Mouse (Mus musculus): ENCODE data around the gene Rabgef1. TPM values are rescaled to one million over a fixed set of nuclear protein-coding genes. Genes with fewer than 3 reads are reported as not detected.

Rabgef1 gene
- polyA plus RNA-seq, 1 experiment from 2014 or later: 25.7 TPM

- no peak overlapping the region for H3K9ac ChIP-seq (replicated peaks; ENCODE audit: low read depth, low read length)
- H3K9me3 ChIP-seq (ENCODE audit: control insufficient read depth, low read depth, low read length): no peaks in the 10 kb centered on the region
- H3K27ac ChIP-seq (ENCODE audit: low read length): no peak overlapping the region
- H3K4me3 ChIP-seq (ENCODE audit: low read depth, low read length): no peak overlapping the region
- no peaks in the 10 kb centered on the region for H3K27me3 ChIP-seq (ENCODE audit: control insufficient read depth, insufficient read depth, low read length)
- H3K4me2 ChIP-seq (replicated peaks; ENCODE audit: low read depth, low read length): no peak overlapping the region
- no peak for ATAC-seq (ENCODE audit: insufficient number of reproducible peaks, insufficient read depth, low FRiP score, low read depth)
- no peaks in the 10 kb centered on the region for H3K4me1 ChIP-seq (ENCODE audit: control insufficient read depth, insufficient read depth, low read length)
- WGBS: 94% methylated on average over 3 of the region's 3 CpGs
- H3K36me3 ChIP-seq (ENCODE audit: control insufficient read depth, insufficient read depth, low read length): peaks cover 32% of the 10 kb centered on the region
These were observed 33.9 kb downstream of the Rabgef1 start for GRCm38 (mm10) chr5:130205441-130206023.

GRCm38 (mm10) chr5:130207299-130207698 lies 35.7 kb downstream of the Rabgef1 start:
- H3K27me3 ChIP-seq (ENCODE audit: control insufficient read depth, insufficient read depth, low read length): no peaks in the 10 kb centered on the region
- 84% methylated on average over 4 of the region's 4 CpGs for WGBS
- H3K4me2 ChIP-seq (replicated peaks; ENCODE audit: low read depth, low read length): no peak overlapping the region
- no peak overlapping the region for H3K4me3 ChIP-seq (ENCODE audit: low read depth, low read length)
- no peak overlapping the region for H3K27ac ChIP-seq (ENCODE audit: low read length)
- H3K4me1 ChIP-seq (ENCODE audit: control insufficient read depth, insufficient read depth, low read length): no peaks in the 10 kb centered on the region
- peaks cover 40% of the 10 kb centered on the region for H3K36me3 ChIP-seq (ENCODE audit: control insufficient read depth, insufficient read depth, low read length)
- ATAC-seq (ENCODE audit: insufficient number of reproducible peaks, insufficient read depth, low FRiP score, low read depth): no peak
- no peak overlapping the region for H3K9ac ChIP-seq (replicated peaks; ENCODE audit: low read depth, low read length)
- H3K9me3 ChIP-seq (ENCODE audit: control insufficient read depth, low read depth, low read length): no peaks in the 10 kb centered on the region

GRCm38 (mm10) chr5:130212956-130213355 lies 41.4 kb downstream of the Rabgef1 start:
- Histone ChIP-seq H3K9ac (replicated peaks; ENCODE audit: low read depth, low read length) (no peak overlapping the region), H3K9me3 (ENCODE audit: control insufficient read depth, low read depth, low read length) (peaks cover 4% of the 10 kb centered on the region; the same call in 1 of the 2 replicates), H3K4me2 (replicated peaks; ENCODE audit: low read depth, low read length) (no peak overlapping the region), H3K36me3 (ENCODE audit: control insufficient read depth, insufficient read depth, low read length) (peaks cover 36% of the 10 kb centered on the region), H3K27ac (ENCODE audit: low read length) (no peak overlapping the region), H3K27me3 (ENCODE audit: control insufficient read depth, insufficient read depth, low read length) (no peaks in the 10 kb centered on the region), H3K4me3 (ENCODE audit: low read depth, low read length) (no peak overlapping the region), H3K4me1 (ENCODE audit: control insufficient read depth, insufficient read depth, low read length) (no peaks in the 10 kb centered on the region)
- ATAC-seq (ENCODE audit: insufficient number of reproducible peaks, insufficient read depth, low FRiP score, low read depth): no peak
- WGBS: 85% methylated on average over 11 of the region's 11 CpGs

GRCm38 (mm10) chr5:130216781-130217180 lies 45.2 kb downstream of the Rabgef1 start, which contains the start of gene Tmem248:
TSS of gene Tmem248 (plus strand) at chr5:130217081.
- no peak for ATAC-seq (ENCODE audit: insufficient number of reproducible peaks, insufficient read depth, low FRiP score, low read depth)

GRCm38 (mm10) chr5:130217406-130217805 lies 45.8 kb downstream of the Rabgef1 start:
- Histone ChIP-seq H3K27ac (ENCODE audit: low read length) (no peak overlapping the region), H3K4me2 (replicated peaks; ENCODE audit: low read depth, low read length) (no peak overlapping the region), H3K9ac (replicated peaks; ENCODE audit: low read depth, low read length) (no peak overlapping the region), H3K36me3 (ENCODE audit: control insufficient read depth, insufficient read depth, low read length) (peaks cover 8% of the 10 kb centered on the region), H3K27me3 (ENCODE audit: control insufficient read depth, insufficient read depth, low read length) (no peaks in the 10 kb centered on the region), H3K4me1 (ENCODE audit: control insufficient read depth, insufficient read depth, low read length) (no peaks in the 10 kb centered on the region), H3K4me3 (ENCODE audit: low read depth, low read length) (no peak overlapping the region), H3K9me3 (ENCODE audit: control insufficient read depth, low read depth, low read length) (peaks cover 6% of the 10 kb centered on the region; the same call in 1 of the 2 replicates)
- 91% methylated on average over 4 of the region's 4 CpGs for WGBS
- ATAC-seq (ENCODE audit: insufficient number of reproducible peaks, insufficient read depth, low FRiP score, low read depth): no peak

More at GRCm38 (mm10) chr5:130216781-130217180, 45.2 kb downstream of the Rabgef1 start, which contains the start of gene Tmem248:
- Histone ChIP-seq H3K4me3 (ENCODE audit: low read depth, low read length) (no peak within 1 kb of the TSS), H3K27me3 (ENCODE audit: control insufficient read depth, insufficient read depth, low read length) (no peaks in the 10 kb centered on the region), H3K27ac (ENCODE audit: low read length) (no peak within 1 kb of the TSS), H3K4me1 (ENCODE audit: control insufficient read depth, insufficient read depth, low read length) (no peaks in the 10 kb centered on the region), H3K9ac (replicated peaks; ENCODE audit: low read depth, low read length) (no peak within 1 kb of the TSS), H3K36me3 (ENCODE audit: control insufficient read depth, insufficient read depth, low read length) (peaks cover 12% of the 10 kb centered on the region), H3K4me2 (replicated peaks; ENCODE audit: low read depth, low read length) (no peak within 1 kb of the TSS), H3K9me3 (ENCODE audit: control insufficient read depth, low read depth, low read length) (peaks cover 6% of the 10 kb centered on the region; the same call in 1 of the 2 replicates)
- 81% methylated on average over 7 of the region's 7 CpGs for WGBS

GRCm38 (mm10) chr5:130218336-130218735 lies 46.7 kb downstream of the Rabgef1 start:
- Histone ChIP-seq H3K9ac (replicated peaks; ENCODE audit: low read depth, low read length) (no peak overlapping the region), H3K4me2 (replicated peaks; ENCODE audit: low read depth, low read length) (no peak overlapping the region), H3K36me3 (ENCODE audit: control insufficient read depth, insufficient read depth, low read length) (peaks cover 5% of the 10 kb centered on the region; the same call in 1 of the 2 replicates), H3K27ac (ENCODE audit: low read length) (no peak overlapping the region), H3K27me3 (ENCODE audit: control insufficient read depth, insufficient read depth, low read length) (no peaks in the 10 kb centered on the region), H3K4me3 (ENCODE audit: low read depth, low read length) (no peak overlapping the region), H3K4me1 (ENCODE audit: control insufficient read depth, insufficient read depth, low read length) (peaks cover 4% of the 10 kb centered on the region), H3K9me3 (ENCODE audit: control insufficient read depth, low read depth, low read length) (peaks cover 6% of the 10 kb centered on the region; the same call in 1 of the 2 replicates)
- no peak for ATAC-seq (ENCODE audit: insufficient number of reproducible peaks, insufficient read depth, low FRiP score, low read depth)
- WGBS: 84% methylated on average over 5 of the region's 5 CpGs

- WGBS: 50% methylated on average over 2 of the region's 2 CpGs
These were observed 49.7 kb downstream of the Rabgef1 start for GRCm38 (mm10) chr5:130221316-130221715.

GRCm38 (mm10) chr5:130221760-130222145 lies 50.2 kb downstream of the Rabgef1 start:
- ATAC-seq (ENCODE audit: insufficient number of reproducible peaks, insufficient read depth, low FRiP score, low read depth): peak; percentile 19; the same call in 1 of the 2 replicates
- Histone ChIP-seq H3K9ac (replicated peaks; ENCODE audit: low read depth, low read length) (peak overlapping the region; percentile 89; the same call in 1 of the 2 replicates), H3K27me3 (ENCODE audit: control insufficient read depth, insufficient read depth, low read length) (no peaks in the 10 kb centered on the region), H3K27ac (ENCODE audit: low read length) (peak overlapping the region; percentile 83), H3K9me3 (ENCODE audit: control insufficient read depth, low read depth, low read length) (peaks cover 6% of the 10 kb centered on the region; the same call in 1 of the 2 replicates), H3K4me3 (ENCODE audit: low read depth, low read length) (peak overlapping the region; percentile 96), H3K4me1 (ENCODE audit: control insufficient read depth, insufficient read depth, low read length) (peaks cover 14% of the 10 kb centered on the region), H3K4me2 (replicated peaks; ENCODE audit: low read depth, low read length) (peak overlapping the region; percentile 60), H3K36me3 (ENCODE audit: control insufficient read depth, insufficient read depth, low read length) (no peaks in the 10 kb centered on the region)
- WGBS: 3% methylated on average over 10 of the region's 10 CpGs

More at GRCm38 (mm10) chr5:130221316-130221715, 49.7 kb downstream of the Rabgef1 start:
- Histone ChIP-seq H3K36me3 (ENCODE audit: control insufficient read depth, insufficient read depth, low read length) (no peaks in the 10 kb centered on the region), H3K9ac (replicated peaks; ENCODE audit: low read depth, low read length) (peak overlapping the region; percentile 89; the same call in 1 of the 2 replicates), H3K27me3 (ENCODE audit: control insufficient read depth, insufficient read depth, low read length) (no peaks in the 10 kb centered on the region), H3K4me1 (ENCODE audit: control insufficient read depth, insufficient read depth, low read length) (peaks cover 14% of the 10 kb centered on the region), H3K27ac (ENCODE audit: low read length) (no peak overlapping the region), H3K4me3 (ENCODE audit: low read depth, low read length) (peak overlapping the region; percentile 96), H3K9me3 (ENCODE audit: control insufficient read depth, low read depth, low read length) (peaks cover 6% of the 10 kb centered on the region; the same call in 1 of the 2 replicates), H3K4me2 (replicated peaks; ENCODE audit: low read depth, low read length) (peak overlapping the region; percentile 60)
- no peak for ATAC-seq (ENCODE audit: insufficient number of reproducible peaks, insufficient read depth, low FRiP score, low read depth)

Data from stomach, embryonic 14.5 days (tissue).